Mouse (Mus musculus) CH12.LX (cell line): ENCODE measurements around the gene Dok5. TPM values are rescaled to one million over a fixed set of nuclear protein-coding genes. Genes with fewer than 3 reads are reported as not detected.

Source experiments
- DNase-seq: peaks from one replicate; pipeline ENCODE4 v3.0.0-alpha.2; 2013; ENCODE audit errors: extremely low read depth
- H3K27ac ChIP-seq: 2 replicates; pipeline ENCODE4 v1.5.1; 2012; ENCODE audit warnings: low read depth, mild to moderate bottlenecking, control low read depth, moderate library complexity; ENCODE audit not compliant: insufficient read depth
- H3K27me3 ChIP-seq: replicated peaks from 2 replicates; pipeline ENCODE3; 2012; ENCODE audit warnings: inconsistent platforms
- H3K36me3 ChIP-seq, 2 experiments: replicated peaks in 1 of 2; 2 replicates each; pipeline versions ENCODE3 to v1.6.1; 2012; ENCODE audit warnings: inconsistent platforms in 1 of 2, low read length in 1 of 2, mild to moderate bottlenecking in 1 of 2, mixed read lengths in 1 of 2, moderate library complexity in 1 of 2; ENCODE audit not compliant: control insufficient read depth in 1 of 2, insufficient read depth in 1 of 2
- H3K4me1 ChIP-seq, 2 experiments: 2 replicates each; pipeline ENCODE4 v1.6.1; 2012; ENCODE audit warnings: inconsistent platforms in 1 of 2, moderate library complexity in 1 of 2; ENCODE audit not compliant: insufficient read depth in 2 of 2, control insufficient read depth in 1 of 2
- H3K4me2 ChIP-seq: 2 replicates; pipeline ENCODE4 v1.6.1; 2012; ENCODE audit warnings: low read depth, mild to moderate bottlenecking, control low read depth; ENCODE audit not compliant: poor library complexity, insufficient read depth, severe bottlenecking
- H3K4me3 ChIP-seq, 3 experiments: fragments of 150-350 bp in 1 of 3; sonication (generic) in 1 of 3; replicated peaks in 1 of 3; 2 replicates each; pipeline versions ENCODE3 to v1.5.1; 2011 to 2012; ENCODE audit warnings: low read depth in 2 of 3, low read length in 2 of 3, mild to moderate bottlenecking in 2 of 3, moderate library complexity in 2 of 3, control low read depth in 1 of 3, improper control_type of control experiment in 1 of 3, inconsistent platforms in 1 of 3, mixed read lengths in 1 of 3; ENCODE audit not compliant: poor library complexity in 1 of 3
- H3K79me2 ChIP-seq: replicated peaks from 2 replicates; pipeline ENCODE4 v1.6.1; 2012; ENCODE audit warnings: mild to moderate bottlenecking, moderate library complexity; ENCODE audit not compliant: control insufficient read depth, poor library complexity, insufficient read depth, severe bottlenecking; ENCODE audit errors: extremely low read depth
- H3K9ac ChIP-seq: 2 replicates; pipeline ENCODE4 v1.6.1; 2012; ENCODE audit warnings: low read depth, mild to moderate bottlenecking, control low read depth, moderate library complexity; ENCODE audit not compliant: insufficient read depth
- H3K9me3 ChIP-seq: replicated peaks from 2 replicates; pipeline ENCODE3; 2012; ENCODE audit warnings: low read length, inconsistent platforms, mixed read lengths
- CTCF ChIP-seq, 2 experiments: IDR thresholded peaks in 1 of 2; conservative IDR thresholded peaks in 1 of 2; 2 replicates each; pipeline ENCODE4 v1.5.1; 2011 to 2012; ENCODE audit warnings: low read depth in 2 of 2, low read length in 2 of 2, improper control_type of control experiment in 1 of 2, inconsistent platforms in 1 of 2, mild to moderate bottlenecking in 1 of 2, moderate library complexity in 1 of 2
- EP300 ChIP-seq: IDR thresholded peaks from 2 replicates; pipeline ENCODE4 v1.6.1; 2011; ENCODE audit warnings: low read length, improper control_type of control experiment
- HCFC1 ChIP-seq: IDR thresholded peaks from 2 replicates; pipeline ENCODE4 v1.6.1; 2012; ENCODE audit warnings: low read depth, mild to moderate bottlenecking, inconsistent platforms, low read length, improper control_type of control experiment
- JUN ChIP-seq: IDR thresholded peaks from 2 replicates; pipeline ENCODE4 v1.6.1; 2011; ENCODE audit warnings: low read depth, mild to moderate bottlenecking, low read length, improper control_type of control experiment, moderate library complexity; ENCODE audit not compliant: insufficient read depth
- KAT2A ChIP-seq: IDR thresholded peaks from 2 replicates; pipeline ENCODE4 v1.6.1; 2012; ENCODE audit warnings: low read length, improper control_type of control experiment, inconsistent platforms; ENCODE audit not compliant: insufficient replicate concordance
- MAX ChIP-seq: IDR thresholded peaks from 2 replicates; pipeline ENCODE4 v1.6.1; 2011; ENCODE audit warnings: low read length, improper control_type of control experiment
- MAZ ChIP-seq: IDR thresholded peaks from 2 replicates; pipeline ENCODE4 v1.6.1; 2012; ENCODE audit warnings: low read depth, mild to moderate bottlenecking, inconsistent platforms, low read length, improper control_type of control experiment, moderate library complexity
- MEF2A ChIP-seq: IDR thresholded peaks from 2 replicates; pipeline ENCODE4 v1.6.1; 2014; ENCODE audit warnings: low read depth, mild to moderate bottlenecking, inconsistent platforms, low read length, improper control_type of control experiment, borderline replicate concordance
- NELFE ChIP-seq: IDR thresholded peaks from 2 replicates; pipeline ENCODE4 v1.6.1; 2011; ENCODE audit warnings: low read depth, low read length, improper control_type of control experiment
- POLR2A ChIP-seq: IDR thresholded peaks from 2 replicates; pipeline ENCODE4 v1.6.1; 2011; ENCODE audit warnings: low read depth, mild to moderate bottlenecking, improper control_type of control experiment, low read length
- POLR2AphosphoS2 ChIP-seq: IDR thresholded peaks from 2 replicates; pipeline ENCODE4 v1.6.1; 2011; ENCODE audit warnings: low read depth, low read length, improper control_type of control experiment
- SMC3 ChIP-seq: IDR thresholded peaks from 2 replicates; pipeline ENCODE4 v1.6.1; 2011; ENCODE audit warnings: low read depth, low read length, improper control_type of control experiment
- TBP ChIP-seq: conservative IDR thresholded peaks from 2 replicates; pipeline ENCODE4 v1.6.1; 2011; ENCODE audit warnings: low read depth, low read length, improper control_type of control experiment
- USF1 ChIP-seq: IDR thresholded peaks from 2 replicates; pipeline ENCODE4 v1.6.1; 2014; ENCODE audit warnings: low read depth, mild to moderate bottlenecking, inconsistent platforms, low read length, improper control_type of control experiment
- USF2 ChIP-seq: conservative IDR thresholded peaks from 2 replicates; pipeline ENCODE4 v1.6.1; 2011; ENCODE audit warnings: low read depth, low read length, improper control_type of control experiment
- ZC3H11A ChIP-seq: IDR thresholded peaks from 2 replicates; pipeline ENCODE4 v1.6.1; 2012; ENCODE audit warnings: low read depth, mild to moderate bottlenecking, inconsistent platforms, low read length, improper control_type of control experiment
- ZKSCAN1 ChIP-seq: IDR thresholded peaks from 2 replicates; pipeline ENCODE4 v1.6.1; 2012; ENCODE audit warnings: low read depth, inconsistent platforms, low read length, improper control_type of control experiment, borderline replicate concordance
- ZMIZ1 ChIP-seq: IDR thresholded peaks from 2 replicates; pipeline ENCODE4 v1.6.1; 2012; ENCODE audit warnings: low read depth, mild to moderate bottlenecking, inconsistent platforms, low read length, improper control_type of control experiment
- dilution Hi-C: fragments of 300-500 bp; cut with MboI; formaldehyde crosslinking; loops from 2 replicates; pipeline ENCODE4 v1.14.3; 2020; ENCODE audit warnings: low sequenced_read_pairs; ENCODE audit not compliant: extremely low pct_unique_long_range_greater_than_20kb, extremely low pct_ligation_motif_present
- in situ Hi-C: fragments of 300-500 bp; cut with MboI; formaldehyde crosslinking; loops from 3 replicates; pipeline ENCODE4 v1.14.3; 2019; ENCODE audit warnings: low sequenced_read_pairs, low pct_ligation_motif_present, low pct_unique_long_range_greater_than_20kb, mixed read lengths
- polyA plus RNA-seq: library from polyadenylated mRNA; unstranded; fragments of >175 nt; gene quantifications from 2 replicates; pipeline ENCODE4 v1.2.1, GENCODE M21; 2012; ENCODE audit warnings: low read depth; ENCODE audit not compliant: insufficient read length
- total RNA-seq, 2 experiments: library from RNA; depleted of rRNA; stranded (reverse); fragments of 300-350 nt in 1 of 2; fragments of >200 nt in 1 of 2; gene quantifications; 2 replicates each; pipeline ENCODE4 v1.2.3; 2012 to 2014

The Dok5 gene
- total and polyA plus RNA-seq, 3 experiments: not detected

DNA sequence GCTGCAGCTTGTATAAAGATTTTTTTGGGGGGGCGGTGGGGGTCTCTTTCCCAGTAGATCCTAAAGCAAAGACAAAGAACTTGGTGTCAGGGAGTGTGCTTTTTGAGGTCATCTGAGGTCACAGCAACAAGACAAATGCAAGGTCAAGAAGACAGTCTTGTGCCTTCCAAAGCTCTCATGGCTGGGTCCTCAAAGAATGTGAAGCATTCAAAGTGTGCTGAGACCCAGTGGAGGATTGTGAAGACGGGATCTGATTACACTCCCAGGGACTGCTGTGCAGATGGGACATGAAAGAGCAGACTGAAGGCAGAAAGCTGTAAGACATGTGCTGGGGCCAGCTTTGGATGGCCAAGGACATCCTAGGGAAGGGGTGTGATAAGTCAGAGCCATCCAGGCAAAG, 24.2 kb downstream of the Dok5 start:
- H3K4me2 ChIP-seq: no peak overlapping the region
- H3K27me3 ChIP-seq: no peaks in the 10 kb centered on the region
- H3K4me1 ChIP-seq: no peaks in the 10 kb centered on the region
- dilution Hi-C loops (no loop called here), in situ Hi-C loops (no loop called here)
- H3K79me2 ChIP-seq: no peaks in the 10 kb centered on the region
- H3K27ac ChIP-seq: no peak overlapping the region
- H3K9me3 ChIP-seq: peaks cover 94% of the 10 kb centered on the region
- DNase-seq: no peak
- H3K4me3 ChIP-seq: no peak overlapping the region
- TF ChIP-seq ZKSCAN1 (no peak), POLR2AphosphoS2 (no peak), MAX (no peak), USF1 (no peak), JUN (no peak), POLR2A (no peak), EP300 (no peak), NELFE (no peak), CTCF (conservative IDR thresholded peaks at IDR 0.05 in 1 of 2, IDR thresholded peaks at IDR 0.05 in 1 of 2; ENCODE audit: low read depth in 2 of 2, low read length in 2 of 2) (no peak), MEF2A (no peak), KAT2A (no peak), TBP (no peak), MAZ (no peak), SMC3 (no peak)
- H3K36me3 ChIP-seq: no peaks in the 10 kb centered on the region
- no peak overlapping the region for H3K9ac ChIP-seq

DNA sequence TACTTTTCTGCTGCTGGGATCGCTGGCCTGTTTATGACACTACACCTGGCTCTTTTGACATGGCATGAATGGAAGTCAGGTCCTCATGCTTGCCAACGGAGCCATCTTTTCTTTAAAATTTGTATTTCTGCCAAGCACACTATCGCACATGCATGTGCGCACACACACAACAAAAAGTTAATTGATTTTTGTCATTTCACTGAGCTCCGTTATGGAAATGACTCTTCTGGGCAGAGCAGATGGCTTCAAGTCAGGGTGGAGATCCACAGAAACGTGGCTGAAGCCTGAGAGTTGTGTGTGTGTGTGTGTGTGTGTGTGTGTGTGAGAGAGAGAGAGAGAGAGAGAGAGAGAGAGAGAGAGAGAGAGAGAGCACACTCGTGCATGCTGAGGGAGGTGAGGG, 25.1 kb downstream of the Dok5 start:
- dilution Hi-C loops (no loop called here), in situ Hi-C loops (no loop called here)
- H3K36me3 ChIP-seq: no peaks in the 10 kb centered on the region
- no peak overlapping the region for H3K4me3 ChIP-seq
- H3K9ac ChIP-seq: no peak overlapping the region
- H3K9me3 ChIP-seq: peaks cover 92% of the 10 kb centered on the region
- no peaks in the 10 kb centered on the region for H3K79me2 ChIP-seq
- TF ChIP-seq MAZ (no peak), MAX (no peak), ZC3H11A (no peak), ZMIZ1 (no peak), USF2 (no peak), MEF2A (no peak), USF1 (no peak), HCFC1 (no peak)
- no peaks in the 10 kb centered on the region for H3K27me3 ChIP-seq
- no peak for DNase-seq
- H3K4me2 ChIP-seq: no peak overlapping the region
- H3K27ac ChIP-seq: no peak overlapping the region
- no peaks in the 10 kb centered on the region for H3K4me1 ChIP-seq
